Mouse (Mus musculus): ENCODE measurements around the gene Hist1h2af. TPM values are rescaled to one million over a fixed set of nuclear protein-coding genes. Genes with fewer than 3 reads are reported as not detected.

Gene Hist1h2af
- polyA plus RNA-seq, 1 experiment from 2014 or later, result 4.3 TPM

DNA sequence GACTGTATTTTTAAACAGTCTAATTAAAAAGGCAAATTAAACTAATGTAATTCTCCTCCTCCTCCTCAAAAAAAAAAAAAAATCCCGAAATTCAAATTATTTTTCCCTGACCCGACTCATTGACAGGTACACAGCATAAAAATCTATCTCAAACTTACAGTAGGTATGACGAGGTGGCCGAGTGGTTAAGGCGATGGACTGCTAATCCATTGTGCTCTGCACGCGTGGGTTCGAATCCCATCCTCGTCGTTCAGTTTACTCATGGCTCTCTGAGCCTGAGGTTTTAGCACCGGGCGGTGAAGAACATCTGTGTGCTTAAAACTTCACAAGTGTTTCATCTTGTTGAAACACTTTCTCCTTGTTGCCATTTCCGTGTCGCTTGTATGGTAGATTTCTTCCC, 12.0 kb upstream of the Hist1h2af start:
- Histone ChIP-seq H3K27ac (ENCODE audit: low read length) (no peak overlapping the region), H3K4me2 (replicated peaks; ENCODE audit: low read depth, low read length) (peak overlapping the region; percentile 28), H3K4me1 (ENCODE audit: insufficient read depth, low read length) (peaks cover 11% of the 10 kb centered on the region; the same call in 1 of the 2 replicates), H3K36me3 (ENCODE audit: insufficient read depth, low read length) (no peaks in the 10 kb centered on the region), H3K27me3 (ENCODE audit: insufficient read depth, low read length) (no peaks in the 10 kb centered on the region), H3K4me3 (ENCODE audit: low read length) (peak overlapping the region; percentile 15), H3K9ac (replicated peaks; ENCODE audit: low read length) (no peak overlapping the region), H3K9me3 (ENCODE audit: low read length) (no peaks in the 10 kb centered on the region)
- 2% methylated on average over 14 of the region's 14 CpGs for WGBS
- ATAC-seq (ENCODE audit: low FRiP score, low TSS enrichment), result no peak

DNA sequence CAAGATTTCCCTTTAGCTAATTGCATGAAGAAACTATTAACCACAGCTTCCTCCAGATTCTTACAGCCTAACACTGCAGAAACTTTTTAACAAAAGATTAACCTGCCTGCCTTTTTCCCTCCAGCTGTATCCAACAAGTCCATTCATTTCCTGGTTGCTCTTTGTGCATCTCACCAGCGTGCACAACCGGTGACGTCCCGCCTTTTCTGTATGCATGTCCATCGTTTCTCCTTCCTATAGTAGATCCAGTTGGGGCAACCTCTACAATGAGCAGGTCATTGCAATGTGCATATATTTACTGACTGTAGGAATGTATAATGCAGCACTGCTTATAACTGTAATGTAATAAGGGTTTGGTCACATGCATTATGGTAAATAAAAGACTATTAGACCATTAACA, 9.7 kb upstream of the Hist1h2af start:
- peaks cover 18% of the 10 kb centered on the region for H3K4me1 ChIP-seq (ENCODE audit: insufficient read depth, low read length)
- H3K27me3 ChIP-seq (ENCODE audit: insufficient read depth, low read length), result no peaks in the 10 kb centered on the region
- H3K4me3 ChIP-seq (ENCODE audit: low read length), result no peak overlapping the region
- no peak overlapping the region for H3K9ac ChIP-seq (replicated peaks; ENCODE audit: low read length)
- WGBS, result 49% methylated on average over 5 of the region's 5 CpGs
- no peak for ATAC-seq (ENCODE audit: low FRiP score, low TSS enrichment)
- H3K4me2 ChIP-seq (replicated peaks; ENCODE audit: low read depth, low read length), result no peak overlapping the region
- H3K27ac ChIP-seq (ENCODE audit: low read length), result no peak overlapping the region
- H3K36me3 ChIP-seq (ENCODE audit: insufficient read depth, low read length), result no peaks in the 10 kb centered on the region
- no peaks in the 10 kb centered on the region for H3K9me3 ChIP-seq (ENCODE audit: low read length)

DNA sequence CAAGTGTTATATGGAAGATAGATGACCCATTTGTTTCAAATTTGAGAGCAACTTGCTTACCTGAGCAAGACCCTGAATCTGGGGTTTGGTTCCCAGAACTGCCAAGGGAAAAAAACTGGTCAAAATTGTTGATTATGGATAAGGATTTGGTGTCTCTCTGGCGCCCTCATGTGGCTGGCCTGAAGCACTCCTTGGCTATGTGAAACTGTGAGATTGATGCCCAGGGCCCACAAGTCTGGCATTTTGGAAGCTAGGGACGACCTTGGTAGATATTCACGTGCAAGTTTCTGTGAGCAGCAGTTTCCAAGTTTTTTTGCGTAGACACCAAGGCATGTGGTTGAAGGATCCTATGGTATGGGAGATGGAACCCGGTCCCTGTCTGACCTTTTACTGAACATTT, 9.1 kb upstream of the Hist1h2af start:
- Histone ChIP-seq H3K4me3 (ENCODE audit: low read length) (no peak overlapping the region), H3K9ac (replicated peaks; ENCODE audit: low read length) (no peak overlapping the region), H3K4me2 (replicated peaks; ENCODE audit: low read depth, low read length) (no peak overlapping the region), H3K36me3 (ENCODE audit: insufficient read depth, low read length) (no peaks in the 10 kb centered on the region), H3K9me3 (ENCODE audit: low read length) (no peaks in the 10 kb centered on the region), H3K27ac (ENCODE audit: low read length) (no peak overlapping the region), H3K27me3 (ENCODE audit: insufficient read depth, low read length) (no peaks in the 10 kb centered on the region), H3K4me1 (ENCODE audit: insufficient read depth, low read length) (peaks cover 20% of the 10 kb centered on the region)
- WGBS, result 10% methylated on average over 5 of the region's 5 CpGs
- ATAC-seq (ENCODE audit: low FRiP score, low TSS enrichment), result no peak

DNA sequence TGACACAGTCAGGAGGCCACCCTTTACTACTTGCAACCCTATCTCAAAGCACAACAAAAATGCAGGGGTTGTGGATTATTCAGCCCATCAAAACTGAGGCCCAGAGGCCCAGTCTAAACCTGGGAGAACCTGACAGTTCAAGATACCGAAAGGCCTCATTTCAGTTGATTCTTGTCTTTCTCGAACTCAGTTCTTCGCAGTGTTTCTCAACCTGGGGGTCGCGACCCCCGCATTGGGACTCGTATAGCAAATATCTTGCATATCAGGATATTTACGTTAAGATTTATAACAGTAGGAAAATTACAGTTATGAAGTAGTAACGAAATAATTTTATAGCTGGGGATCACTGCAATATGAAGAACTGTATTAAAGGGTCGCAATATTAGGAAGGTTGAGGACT, 7.8 kb upstream of the Hist1h2af start:
- Histone ChIP-seq H3K36me3 (ENCODE audit: insufficient read depth, low read length) (no peaks in the 10 kb centered on the region), H3K4me3 (ENCODE audit: low read length) (peak overlapping the region; percentile 54), H3K4me1 (ENCODE audit: insufficient read depth, low read length) (peaks cover 15% of the 10 kb centered on the region), H3K9me3 (ENCODE audit: low read length) (no peaks in the 10 kb centered on the region), H3K27ac (ENCODE audit: low read length) (no peak overlapping the region), H3K27me3 (ENCODE audit: insufficient read depth, low read length) (no peaks in the 10 kb centered on the region), H3K9ac (replicated peaks; ENCODE audit: low read length) (peak overlapping the region; percentile 54), H3K4me2 (replicated peaks; ENCODE audit: low read depth, low read length) (peak overlapping the region; percentile 55)
- no peak for ATAC-seq (ENCODE audit: low FRiP score, low TSS enrichment)
- 2% methylated on average over 10 of the region's 10 CpGs for WGBS

DNA sequence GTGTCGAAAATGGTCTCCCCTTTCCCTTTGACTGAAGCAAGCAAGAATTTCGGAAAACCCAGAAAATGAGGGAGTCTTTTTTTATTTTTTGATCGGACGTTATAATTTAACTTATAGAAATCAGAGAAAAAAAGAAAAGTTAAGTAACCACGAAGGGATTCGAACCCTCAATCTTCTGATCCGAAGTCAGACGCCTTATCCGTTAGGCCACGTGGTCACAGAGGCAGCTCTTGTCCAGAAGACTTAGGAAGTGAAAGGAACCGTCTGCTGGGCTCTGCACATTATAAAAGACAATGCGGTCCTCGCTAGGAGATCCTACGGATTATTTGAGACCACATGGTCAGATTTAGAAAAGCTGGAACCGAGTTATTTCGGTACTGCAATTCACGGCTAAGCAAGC, 7.4 kb upstream of the Hist1h2af start:
- no peak for ATAC-seq (ENCODE audit: low FRiP score, low TSS enrichment)
- H3K27ac ChIP-seq (ENCODE audit: low read length), result peak overlapping the region; percentile 28; the same call in 1 of the 2 replicates

DNA sequence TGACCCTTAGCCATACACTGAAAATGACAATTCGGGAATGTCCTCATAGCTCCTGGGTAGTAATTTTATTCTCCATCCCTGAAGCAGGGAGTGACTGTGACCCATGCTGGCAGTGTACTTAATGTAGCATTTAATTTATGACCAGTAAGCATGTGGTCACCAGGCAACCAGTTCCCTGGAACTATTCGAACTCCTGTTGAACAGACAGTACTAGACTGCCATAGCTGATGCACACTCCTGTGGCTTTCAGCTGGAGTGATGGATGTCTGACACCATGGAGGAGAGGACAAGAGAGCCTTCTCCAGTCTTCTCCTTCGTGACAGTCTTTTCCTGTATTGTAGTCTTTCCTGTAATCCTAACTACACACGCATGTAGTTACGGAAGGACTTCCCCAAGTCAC, 4.7 kb upstream of the Hist1h2af start:
- Histone ChIP-seq H3K4me1 (ENCODE audit: insufficient read depth, low read length) (peaks cover 29% of the 10 kb centered on the region), H3K4me3 (ENCODE audit: low read length) (peak overlapping the region; percentile 16; the same call in 1 of the 2 replicates), H3K9ac (replicated peaks; ENCODE audit: low read length) (0 out of 2 replicates have a peak overlapping the region, but pooled peaks have one; percentile 0), H3K27me3 (ENCODE audit: insufficient read depth, low read length) (no peaks in the 10 kb centered on the region), H3K27ac (ENCODE audit: low read length) (0 out of 2 replicates have a peak overlapping the region, but pooled peaks have one; percentile 68), H3K9me3 (ENCODE audit: low read length) (no peaks in the 10 kb centered on the region), H3K36me3 (ENCODE audit: insufficient read depth, low read length) (no peaks in the 10 kb centered on the region), H3K4me2 (replicated peaks; ENCODE audit: low read depth, low read length) (peak overlapping the region; percentile 42)
- 35% methylated on average over 5 of the region's 5 CpGs for WGBS
- 0 out of 2 replicates have a peak, but pooled peaks have one; percentile 9 for ATAC-seq (ENCODE audit: low FRiP score, low TSS enrichment)

More for the DNA sequence above, 7.4 kb upstream of the Hist1h2af start:
- H3K4me3 ChIP-seq (ENCODE audit: low read length), result peak overlapping the region; percentile 54
- H3K4me1 ChIP-seq (ENCODE audit: insufficient read depth, low read length), result peaks cover 15% of the 10 kb centered on the region
- H3K9ac ChIP-seq (replicated peaks; ENCODE audit: low read length), result peak overlapping the region; percentile 63
- no peaks in the 10 kb centered on the region for H3K27me3 ChIP-seq (ENCODE audit: insufficient read depth, low read length)
- no peaks in the 10 kb centered on the region for H3K9me3 ChIP-seq (ENCODE audit: low read length)
- under 1% methylated on average over 17 of the region's 17 CpGs for WGBS
- H3K36me3 ChIP-seq (ENCODE audit: insufficient read depth, low read length), result no peaks in the 10 kb centered on the region
- peak overlapping the region; percentile 55 for H3K4me2 ChIP-seq (replicated peaks; ENCODE audit: low read depth, low read length)

DNA sequence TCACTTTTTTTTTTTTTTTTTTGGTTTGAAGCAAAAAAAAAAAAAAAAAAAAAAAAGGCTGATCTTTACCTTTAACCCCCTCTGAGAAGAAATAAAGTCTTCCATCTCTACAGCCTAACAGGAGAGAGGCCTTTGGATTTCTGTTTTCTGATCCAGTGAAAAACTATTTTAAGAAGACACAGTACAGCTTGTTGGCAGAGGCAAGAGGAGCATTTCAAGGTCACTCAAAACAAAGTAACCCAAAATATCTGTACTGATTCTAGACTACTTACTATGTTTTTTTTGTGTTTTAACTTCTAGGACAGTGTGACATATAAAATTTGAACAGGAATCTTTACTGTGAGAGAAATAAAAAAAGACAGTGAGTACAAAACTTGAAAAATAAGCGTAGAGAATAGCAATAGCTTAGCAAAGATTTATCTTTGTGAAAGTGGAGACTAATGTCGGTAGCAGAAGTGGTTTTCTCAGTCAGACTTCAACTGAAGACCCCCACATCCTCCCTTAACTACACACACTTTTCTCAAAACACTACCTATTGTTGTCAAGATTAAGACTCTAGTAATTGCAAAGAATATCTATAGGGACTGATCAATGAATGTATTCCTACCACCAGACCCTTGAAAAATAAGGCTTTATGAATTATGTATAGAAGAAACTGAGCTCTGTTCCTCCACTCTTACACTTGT, 4.1 kb upstream of the Hist1h2af start:
- Histone ChIP-seq H3K36me3 (ENCODE audit: insufficient read depth, low read length) (no peaks in the 10 kb centered on the region), H3K9ac (replicated peaks; ENCODE audit: low read length) (peak overlapping the region; percentile 81), H3K9me3 (ENCODE audit: low read length) (no peaks in the 10 kb centered on the region), H3K4me3 (ENCODE audit: low read length) (peak overlapping the region; percentile 61), H3K27ac (ENCODE audit: low read length) (peak overlapping the region; percentile 98), H3K4me1 (ENCODE audit: insufficient read depth, low read length) (peaks cover 34% of the 10 kb centered on the region), H3K27me3 (ENCODE audit: insufficient read depth, low read length) (no peaks in the 10 kb centered on the region), H3K4me2 (replicated peaks; ENCODE audit: low read depth, low read length) (peak overlapping the region; percentile 72)
- no peak for ATAC-seq (ENCODE audit: low FRiP score, low TSS enrichment)
- WGBS, result 19% methylated on average over 2 of the region's 2 CpGs

DNA sequence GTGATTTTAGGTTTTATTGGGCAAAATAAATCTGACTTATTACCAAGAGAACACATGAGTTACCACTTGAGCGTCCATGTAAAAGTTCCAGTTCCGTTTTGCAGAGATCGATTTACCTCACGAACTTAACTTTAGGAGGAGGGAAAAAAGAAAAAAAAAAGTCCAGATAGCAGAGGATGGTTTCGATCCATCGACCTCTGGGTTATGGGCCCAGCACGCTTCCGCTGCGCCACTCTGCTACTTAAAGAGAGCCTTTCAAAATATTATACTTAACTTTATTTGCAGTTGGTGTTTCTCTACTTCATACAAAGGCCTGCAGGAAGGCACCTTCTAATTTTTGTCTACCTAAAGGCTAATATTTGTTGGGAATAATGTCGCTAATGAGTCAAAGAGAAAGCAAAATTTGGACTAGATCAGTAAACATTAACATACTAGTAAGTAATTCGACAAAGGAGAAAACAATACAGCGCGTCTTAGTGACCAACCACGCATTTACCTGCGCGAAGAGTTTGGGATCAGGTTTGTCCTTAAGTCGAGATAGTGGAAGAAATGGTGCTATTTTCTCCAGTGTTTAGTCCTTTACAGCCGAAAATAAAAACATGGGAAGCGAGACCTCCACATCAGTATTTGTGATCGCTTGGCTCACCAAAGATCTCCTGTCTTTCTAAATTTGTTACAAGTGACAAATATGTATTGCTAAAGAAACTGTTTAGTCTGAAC, 3.4 kb upstream of the Hist1h2af start:
- peak overlapping the region; percentile 72 for H3K4me2 ChIP-seq (replicated peaks; ENCODE audit: low read depth, low read length)
- no peak for ATAC-seq (ENCODE audit: low FRiP score, low TSS enrichment)
- peak overlapping the region; percentile 61 for H3K4me3 ChIP-seq (ENCODE audit: low read length)
- no peaks in the 10 kb centered on the region for H3K9me3 ChIP-seq (ENCODE audit: low read length)
- peaks cover 35% of the 10 kb centered on the region for H3K4me1 ChIP-seq (ENCODE audit: insufficient read depth, low read length)
- peak overlapping the region; percentile 81 for H3K9ac ChIP-seq (replicated peaks; ENCODE audit: low read length)
- WGBS, result under 1% methylated on average over 20 of the region's 20 CpGs
- peak overlapping the region; percentile 98 for H3K27ac ChIP-seq (ENCODE audit: low read length)
- H3K36me3 ChIP-seq (ENCODE audit: insufficient read depth, low read length), result no peaks in the 10 kb centered on the region
- no peaks in the 10 kb centered on the region for H3K27me3 ChIP-seq (ENCODE audit: insufficient read depth, low read length)

DNA sequence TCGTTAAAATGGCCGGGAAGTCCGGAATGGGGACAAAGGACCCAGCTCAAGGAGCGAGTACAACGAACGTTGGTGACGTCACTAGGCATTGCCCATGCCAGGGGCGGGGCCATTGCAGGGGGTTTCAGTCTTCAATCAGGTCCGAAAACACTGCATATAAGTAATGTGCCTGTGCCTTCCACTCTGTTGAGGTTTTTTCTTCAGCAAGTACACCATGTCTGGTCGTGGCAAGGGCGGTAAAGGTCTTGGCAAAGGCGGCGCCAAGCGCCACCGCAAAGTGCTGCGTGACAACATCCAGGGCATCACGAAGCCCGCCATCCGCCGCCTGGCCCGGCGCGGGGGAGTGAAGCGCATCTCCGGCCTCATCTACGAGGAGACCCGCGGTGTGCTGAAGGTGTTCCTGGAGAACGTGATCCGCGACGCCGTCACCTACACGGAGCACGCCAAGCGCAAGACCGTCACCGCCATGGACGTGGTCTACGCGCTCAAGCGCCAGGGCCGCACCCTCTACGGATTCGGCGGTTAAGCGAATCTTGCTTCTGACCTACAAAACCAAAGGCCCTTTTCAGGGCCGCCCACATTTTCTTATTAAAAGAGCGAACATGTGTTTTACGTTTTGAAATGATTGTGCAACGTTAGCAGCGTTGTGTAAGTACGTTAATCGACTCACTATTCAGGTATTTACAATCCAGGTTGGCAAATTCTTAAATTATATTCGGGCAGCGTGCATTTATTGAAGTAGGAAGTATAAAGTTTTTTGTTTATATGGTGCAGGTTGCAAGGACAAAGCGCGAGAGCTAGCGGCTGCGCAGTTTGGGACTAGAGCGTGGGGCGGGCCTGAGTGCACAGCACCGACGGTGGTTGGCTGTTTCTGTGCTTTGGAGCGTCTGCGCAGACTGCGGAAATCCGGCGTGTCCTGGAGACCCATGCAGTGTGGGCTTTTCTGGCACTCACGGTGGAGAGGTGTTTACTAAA, 2.5 kb upstream of the Hist1h2af start, which contains the start of gene Hist1h4h:
Hist1h4h (plus strand) TSS at position 150 of the 975 bp plus-strand sequence.
- H3K27ac ChIP-seq (ENCODE audit: low read length), result peak within 1 kb of the TSS; percentile 98
- H3K27me3 ChIP-seq (ENCODE audit: insufficient read depth, low read length), result no peaks in the 10 kb centered on the region
- WGBS, result under 1% methylated on average over 58 of the region's 70 CpGs
- no peaks in the 10 kb centered on the region for H3K9me3 ChIP-seq (ENCODE audit: low read length)
- H3K4me3 ChIP-seq (ENCODE audit: low read length), result peak within 1 kb of the TSS; percentile 61
- peaks cover 30% of the 10 kb centered on the region for H3K4me1 ChIP-seq (ENCODE audit: insufficient read depth, low read length)
- peak; percentile 86 for ATAC-seq (ENCODE audit: low FRiP score, low TSS enrichment)
- H3K9ac ChIP-seq (replicated peaks; ENCODE audit: low read length), result peak within 1 kb of the TSS; percentile 81
- H3K36me3 ChIP-seq (ENCODE audit: insufficient read depth, low read length), result no peaks in the 10 kb centered on the region
- peak within 1 kb of the TSS; percentile 72 for H3K4me2 ChIP-seq (replicated peaks; ENCODE audit: low read depth, low read length)

All from kidney, embryonic 16.5 days (tissue).